Mouse (Mus musculus) ES-E14 (cell line): ENCODE measurements at regions not wholly inside any gene's neighbourhood (a gene's known extent, or its start where the extent isn't known, plus 50 kb on each side); places are given as distances from the start of the nearest gene placed in this dataset.

Source experiments
- DNase-seq: peaks from one replicate; pipeline ENCODE4 v3.0.0-alpha.2; 2013; ENCODE audit warnings: low read depth, low spot score
- H3K27ac ChIP-seq: 2 replicates; pipeline ENCODE4 v1.5.1; 2012; ENCODE audit warnings: low read depth, mild to moderate bottlenecking, low read length, moderate library complexity, mixed read lengths; ENCODE audit not compliant: poor library complexity, insufficient read depth, severe bottlenecking
- H3K36me3 ChIP-seq: 2 replicates; pipeline ENCODE4 v1.6.1; 2012; ENCODE audit warnings: mild to moderate bottlenecking, low read length, moderate library complexity, mixed read lengths; ENCODE audit not compliant: control insufficient read depth, poor library complexity, insufficient read depth, severe bottlenecking
- H3K4me1 ChIP-seq, 2 experiments: fragments of 150-350 bp in 1 of 2; sonication (generic) in 1 of 2; 2 replicates each; pipeline ENCODE4 v1.6.1; 2012; ENCODE audit warnings: low read length in 2 of 2, mild to moderate bottlenecking in 1 of 2, mixed read lengths in 1 of 2; ENCODE audit not compliant: control insufficient read depth in 2 of 2, insufficient read depth in 2 of 2, poor library complexity in 1 of 2
- H3K4me3 ChIP-seq, 2 experiments: fragments of 150-350 bp in 1 of 2; sonication (generic) in 1 of 2; 2 replicates each; pipeline ENCODE4 v1.5.1; 2012; ENCODE audit warnings: low read length in 2 of 2, low read depth in 1 of 2, mild to moderate bottlenecking in 1 of 2, mixed read lengths in 1 of 2; ENCODE audit not compliant: insufficient read depth in 1 of 2, poor library complexity in 1 of 2, severe bottlenecking in 1 of 2
- H3K9ac ChIP-seq: 2 replicates; pipeline ENCODE4 v1.6.1; 2012; ENCODE audit warnings: low read depth, mild to moderate bottlenecking, low read length, mixed read lengths; ENCODE audit not compliant: poor library complexity, insufficient read depth, severe bottlenecking
- H3K9me3 ChIP-seq: fragments of 150-350 bp; sonication (generic); 2 replicates; pipeline ENCODE4 v1.6.1; 2012; ENCODE audit warnings: low read depth, mild to moderate bottlenecking, low read length; ENCODE audit not compliant: control insufficient read depth, insufficient read depth
- CHD2 ChIP-seq: IDR thresholded peaks from 2 replicates; pipeline ENCODE4 v1.6.1; 2014; ENCODE audit warnings: mild to moderate bottlenecking, low read depth, low read length, inconsistent platforms
- HCFC1 ChIP-seq: IDR thresholded peaks from 2 replicates; pipeline ENCODE4 v1.6.1; 2012; ENCODE audit warnings: low read length, inconsistent platforms, borderline replicate concordance; ENCODE audit not compliant: insufficient read depth
- MAFK ChIP-seq: IDR thresholded peaks from 2 replicates; pipeline ENCODE4 v1.6.1; 2014; ENCODE audit warnings: mild to moderate bottlenecking, low read depth, low read length, inconsistent platforms; ENCODE audit not compliant: insufficient read depth
- ZC3H11A ChIP-seq: IDR thresholded peaks from 2 replicates; pipeline ENCODE4 v1.6.1; 2012; ENCODE audit warnings: low read depth, mild to moderate bottlenecking, inconsistent platforms, low read length, borderline replicate concordance
- ZNF384 ChIP-seq: IDR thresholded peaks from 2 replicates; pipeline ENCODE4 v1.6.1; 2012; ENCODE audit warnings: low read depth, low read length, inconsistent platforms
- in situ Hi-C, 2 experiments: fragments of 600-800 bp; cut with MboI; formaldehyde crosslinking; loops; one replicate each; pipeline ENCODE4 v1.15.1; 2025; ENCODE audit warnings: low sequenced_read_pairs in 2 of 2, inconsistent platforms in 1 of 2; ENCODE audit not compliant: unreplicated experiment in 2 of 2

DNA sequence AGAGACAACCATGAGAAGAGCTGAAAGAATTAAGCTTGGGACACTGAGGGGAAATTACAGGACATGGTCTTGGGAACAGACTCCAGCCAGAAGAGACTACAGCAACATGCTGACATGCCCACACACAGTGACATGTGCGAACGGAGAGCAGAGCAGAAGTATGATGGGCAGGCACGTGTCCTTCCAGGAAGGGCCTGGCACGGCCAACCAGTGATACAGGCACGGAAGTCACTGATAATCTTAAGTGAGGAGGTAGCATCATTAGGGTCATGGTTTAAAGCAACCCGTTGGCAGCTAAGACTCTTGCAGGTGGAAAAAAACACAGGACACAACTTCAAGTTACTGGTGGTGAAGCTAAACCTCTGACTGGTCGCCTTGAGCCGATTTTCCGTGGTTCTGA lies 442.8 kb downstream of the Sox2 start:
- H3K36me3 ChIP-seq, result no peaks in the 10 kb centered on the region; the same call in 1 of the 2 replicates
- no peaks in the 10 kb centered on the region for H3K9me3 ChIP-seq
- H3K4me1 ChIP-seq, result peaks cover 3 to 4% of the 10 kb centered on the region in 2 experiments; a peak in 2 of 4 replicates
- TF ChIP-seq MAFK, result no peak
- TF ChIP-seq ZC3H11A, result no peak
- TF ChIP-seq CHD2, result no peak
- no peak for TF ChIP-seq HCFC1
- TF ChIP-seq ZNF384, result no peak
- H3K9ac ChIP-seq, result no peak overlapping the region
- no peak overlapping the region for H3K27ac ChIP-seq
- in situ Hi-C loops, result no loop called here
- H3K4me3 ChIP-seq, result no peak overlapping the region
- DNase-seq, result no peak

- DNase-seq, result no peak
Observed at GRCm38 (mm10) chr3:35095221-35095620, 445.0 kb downstream of the Sox2 start.

GRCm38 (mm10) chr3:35096381-35096780 lies 446.2 kb downstream of the Sox2 start:
- no peak overlapping the region for H3K4me3 ChIP-seq
- no peak overlapping the region for H3K9ac ChIP-seq
- H3K36me3 ChIP-seq, result no peaks in the 10 kb centered on the region; the same call in 1 of the 2 replicates
- peaks cover 3 to 5% of the 10 kb centered on the region in 2 experiments; a peak in 2 of 4 replicates for H3K4me1 ChIP-seq
- no peaks in the 10 kb centered on the region for H3K9me3 ChIP-seq
- in situ Hi-C loops, result no loop called here
- no peak overlapping the region for H3K27ac ChIP-seq
- DNase-seq, result no peak
- TF ChIP-seq ZNF384 (no peak), CHD2 (no peak), HCFC1 (no peak), ZC3H11A (no peak), MAFK (no peak)

More at GRCm38 (mm10) chr3:35095221-35095620, 445.0 kb downstream of the Sox2 start:
- in situ Hi-C loops, result no loop called here
- H3K4me3 ChIP-seq, result no peak overlapping the region
- no peaks in the 10 kb centered on the region for H3K9me3 ChIP-seq
- no peaks in the 10 kb centered on the region; the same call in 1 of the 2 replicates for H3K36me3 ChIP-seq
- no peak overlapping the region for H3K9ac ChIP-seq
- no peak for TF ChIP-seq CHD2
- TF ChIP-seq HCFC1, result no peak
- TF ChIP-seq ZNF384, result no peak
- TF ChIP-seq MAFK, result no peak
- no peak for TF ChIP-seq ZC3H11A
- H3K4me1 ChIP-seq, result peaks cover 3% of the 10 kb centered on the region in 2 experiments; a peak in 2 of 4 replicates
- no peak overlapping the region for H3K27ac ChIP-seq

- Histone ChIP-seq H3K36me3 (no peaks in the 10 kb centered on the region; the same call in 1 of the 2 replicates), H3K9ac (no peak overlapping the region), H3K27ac (no peak overlapping the region), H3K9me3 (no peaks in the 10 kb centered on the region), H3K4me1 (peaks cover 3 to 5% of the 10 kb centered on the region in 2 experiments; a peak in 3 of 4 replicates), H3K4me3 (no peak overlapping the region)
- in situ Hi-C loops, result no loop called here
- TF ChIP-seq HCFC1 (no peak), ZC3H11A (no peak), CHD2 (no peak), ZNF384 (no peak), MAFK (no peak)
- no peak for DNase-seq
Observed at GRCm38 (mm10) chr3:35097766-35098165, 447.6 kb downstream of the Sox2 start.

GRCm38 (mm10) chr3:35099226-35099625 lies 449.0 kb downstream of the Sox2 start:
- DNase-seq, result no peak
- Histone ChIP-seq H3K27ac (no peak overlapping the region), H3K36me3 (no peaks in the 10 kb centered on the region; the same call in 1 of the 2 replicates), H3K9ac (no peak overlapping the region), H3K4me3 (no peak overlapping the region), H3K9me3 (no peaks in the 10 kb centered on the region), H3K4me1 (peaks cover 3 to 7% of the 10 kb centered on the region in 2 experiments; a peak in 3 of 4 replicates)
- no peak for TF ChIP-seq ZNF384
- no peak for TF ChIP-seq CHD2
- TF ChIP-seq ZC3H11A, result no peak
- TF ChIP-seq MAFK, result no peak
- TF ChIP-seq HCFC1, result no peak
- in situ Hi-C loops, result no loop called here
